Mouse (Mus musculus) MEL (cell line): ENCODE measurements around the gene Sec14l4. TPM values are rescaled to one million over a fixed set of nuclear protein-coding genes. Genes with fewer than 3 reads are reported as not detected.
A peak's percentile ranks its signal among the peaks of the same experiment; 100 is the strongest.

Experiments
- DNase-seq: peaks from one replicate; pipeline ENCODE4 v3.0.0; 2011; ENCODE audit warnings: low read depth, low spot score
- H3K27ac ChIP-seq: 2 replicates; pipeline ENCODE4 v1.5.1; 2012; ENCODE audit warnings: low read depth, mild to moderate bottlenecking, control low read depth, low read length, moderate library complexity; ENCODE audit not compliant: control insufficient read depth
- H3K27me3 ChIP-seq, 2 experiments: fragments of 150-350 bp in 1 of 2; sonication (generic) in 1 of 2; 2 replicates each; pipeline ENCODE4 v1.6.1; 2012; ENCODE audit warnings: low read length in 2 of 2, mild to moderate bottlenecking in 2 of 2, improper control_type of control experiment in 1 of 2, moderate library complexity in 1 of 2; ENCODE audit not compliant: insufficient read depth in 2 of 2, control insufficient read depth in 1 of 2
- H3K36me3 ChIP-seq, 2 experiments: 2 replicates each; pipeline ENCODE4 v1.6.1; 2012 to 2014; ENCODE audit warnings: low read length in 2 of 2, improper control_type of control experiment in 1 of 2, inconsistent platforms in 1 of 2, mild to moderate bottlenecking in 1 of 2; ENCODE audit not compliant: insufficient read depth in 2 of 2, control insufficient read depth in 1 of 2
- H3K4me1 ChIP-seq, 2 experiments: fragments of 150-350 bp in 1 of 2; sonication (generic) in 1 of 2; 2 replicates each; pipeline ENCODE4 v1.6.1; 2012; ENCODE audit warnings: low read length in 2 of 2, improper control_type of control experiment in 1 of 2, mild to moderate bottlenecking in 1 of 2; ENCODE audit not compliant: insufficient read depth in 2 of 2, control insufficient read depth in 1 of 2
- H3K4me3 ChIP-seq, 2 experiments: fragments of 150-350 bp in 1 of 2; sonication (generic) in 1 of 2; 2 replicates each; pipeline ENCODE4 v1.5.1; 2012; ENCODE audit warnings: low read depth in 2 of 2, low read length in 2 of 2, mild to moderate bottlenecking in 2 of 2, moderate library complexity in 2 of 2, control low read depth in 1 of 2, improper control_type of control experiment in 1 of 2; ENCODE audit not compliant: control insufficient read depth in 1 of 2, insufficient read depth in 1 of 2
- H3K79me2 ChIP-seq: 2 replicates; pipeline ENCODE4 v1.6.1; 2012; ENCODE audit warnings: mild to moderate bottlenecking, low read length, moderate library complexity; ENCODE audit not compliant: control insufficient read depth, poor library complexity, insufficient read depth
- H3K9ac ChIP-seq: 2 replicates; pipeline ENCODE4 v1.6.1; 2012; ENCODE audit warnings: low read depth, mild to moderate bottlenecking, control low read depth, low read length, moderate library complexity; ENCODE audit not compliant: control insufficient read depth, poor library complexity, severe bottlenecking
- H3K9me3 ChIP-seq: fragments of 150-350 bp; sonication (generic); replicated peaks from 2 replicates; pipeline ENCODE4 v1.6.1; 2012; ENCODE audit warnings: mild to moderate bottlenecking, low read length, improper control_type of control experiment, moderate library complexity; ENCODE audit not compliant: insufficient read depth
- CHD1 ChIP-seq: IDR thresholded peaks from 2 replicates; pipeline ENCODE4 v1.6.1; 2012; ENCODE audit warnings: low read depth, mild to moderate bottlenecking, inconsistent platforms, low read length, improper control_type of control experiment
- CTCF ChIP-seq, 3 experiments: IDR thresholded peaks in 2 of 3; conservative IDR thresholded peaks in 1 of 3; 2 replicates each; pipeline ENCODE4 v1.5.1; 2011 to 2012; ENCODE audit warnings: low read length in 3 of 3, low read depth in 2 of 3, mild to moderate bottlenecking in 2 of 3, improper control_type of control experiment in 1 of 3, inconsistent platforms in 1 of 3, mixed read lengths in 1 of 3, moderate library complexity in 1 of 3; ENCODE audit not compliant: control insufficient read depth in 1 of 3, insufficient read depth in 1 of 3, poor library complexity in 1 of 3, severe bottlenecking in 1 of 3
- E2F4 ChIP-seq: IDR thresholded peaks from 2 replicates; pipeline ENCODE4 v1.6.1; 2011; ENCODE audit warnings: low read depth, low read length, improper control_type of control experiment, borderline replicate concordance
- ELF1 ChIP-seq: IDR thresholded peaks from 2 replicates; pipeline ENCODE4 v1.6.1; 2014; ENCODE audit warnings: low read depth, mild to moderate bottlenecking, inconsistent platforms, low read length, improper control_type of control experiment, moderate library complexity
- EP300 ChIP-seq, 2 experiments: IDR thresholded peaks; 2 replicates each; pipeline ENCODE4 v1.6.1; 2011; ENCODE audit warnings: improper control_type of control experiment in 2 of 2, low read length in 2 of 2, low read depth in 1 of 2, mild to moderate bottlenecking in 1 of 2
- ETS1 ChIP-seq: IDR thresholded peaks from 2 replicates; pipeline ENCODE4 v1.6.1; 2012; ENCODE audit warnings: low read depth, mild to moderate bottlenecking, inconsistent platforms, low read length, improper control_type of control experiment, moderate library complexity
- GABPA ChIP-seq: IDR thresholded peaks from 2 replicates; pipeline ENCODE4 v1.6.1; 2012; ENCODE audit warnings: low read depth, mild to moderate bottlenecking, inconsistent platforms, low read length, improper control_type of control experiment, moderate library complexity
- JUND ChIP-seq: IDR thresholded peaks from 2 replicates; pipeline ENCODE4 v1.6.1; 2011; ENCODE audit warnings: low read depth, mild to moderate bottlenecking, improper control_type of control experiment, low read length
- KAT2A ChIP-seq: conservative IDR thresholded peaks from 2 replicates; pipeline ENCODE4 v1.6.1; 2012; ENCODE audit warnings: low read depth, low read length, improper control_type of control experiment, inconsistent platforms
- MAFK ChIP-seq: IDR thresholded peaks from 2 replicates; pipeline ENCODE4 v1.6.1; 2011; ENCODE audit warnings: low read depth, mild to moderate bottlenecking, low read length, improper control_type of control experiment, borderline replicate concordance
- MAX ChIP-seq: IDR thresholded peaks from 2 replicates; pipeline ENCODE4 v1.6.1; 2011; ENCODE audit warnings: low read length, improper control_type of control experiment
- MAZ ChIP-seq: IDR thresholded peaks from 2 replicates; pipeline ENCODE4 v1.6.1; 2012; ENCODE audit warnings: low read depth, mild to moderate bottlenecking, inconsistent platforms, low read length, improper control_type of control experiment
- MEF2A ChIP-seq: IDR thresholded peaks from 2 replicates; pipeline ENCODE4 v1.6.1; 2014; ENCODE audit warnings: low read depth, mild to moderate bottlenecking, inconsistent platforms, low read length, improper control_type of control experiment; ENCODE audit not compliant: poor library complexity, insufficient replicate concordance, severe bottlenecking; ENCODE audit errors: extremely low read depth
- MXI1 ChIP-seq: IDR thresholded peaks from 2 replicates; pipeline ENCODE4 v1.6.1; 2011; ENCODE audit warnings: mild to moderate bottlenecking, low read depth, low read length, improper control_type of control experiment
- NRF1 ChIP-seq: IDR thresholded peaks from 2 replicates; pipeline ENCODE4 v1.6.1; 2014; ENCODE audit warnings: low read depth, mild to moderate bottlenecking, inconsistent platforms, low read length, improper control_type of control experiment, moderate library complexity; ENCODE audit not compliant: poor library complexity, insufficient read depth, severe bottlenecking
- POLR2A ChIP-seq, 2 experiments: IDR thresholded peaks; 2 replicates each; pipeline ENCODE4 v1.6.1; 2011 to 2012; ENCODE audit warnings: low read length in 2 of 2, mild to moderate bottlenecking in 2 of 2, control low read depth in 1 of 2, improper control_type of control experiment in 1 of 2, low read depth in 1 of 2, moderate library complexity in 1 of 2; ENCODE audit not compliant: control insufficient read depth in 1 of 2, insufficient read depth in 1 of 2, poor library complexity in 1 of 2
- POLR2AphosphoS2 ChIP-seq: IDR thresholded peaks from 2 replicates; pipeline ENCODE4 v1.6.1; 2011; ENCODE audit warnings: low read length, improper control_type of control experiment
- POLR2AphosphoS5 ChIP-seq: IDR thresholded peaks from 2 replicates; pipeline ENCODE4 v1.6.1; 2012; ENCODE audit warnings: low read depth, borderline replicate concordance, mild to moderate bottlenecking, inconsistent platforms, low read length, moderate library complexity, mixed read lengths
- RAD21 ChIP-seq: IDR thresholded peaks from 2 replicates; pipeline ENCODE4 v1.6.1; 2011; ENCODE audit warnings: mild to moderate bottlenecking, low read depth, low read length, improper control_type of control experiment
- RCOR1 ChIP-seq: IDR thresholded peaks from 2 replicates; pipeline ENCODE4 v1.6.1; 2012; ENCODE audit warnings: low read depth, mild to moderate bottlenecking, inconsistent platforms, low read length, improper control_type of control experiment
- SIN3A ChIP-seq: IDR thresholded peaks from 2 replicates; pipeline ENCODE4 v1.6.1; 2012; ENCODE audit warnings: low read length, improper control_type of control experiment, inconsistent platforms
- TBP ChIP-seq: IDR thresholded peaks from 2 replicates; pipeline ENCODE4 v1.8.0; 2011; ENCODE audit warnings: low read depth, low read length, improper control_type of control experiment
- TCF12 ChIP-seq: IDR thresholded peaks from 2 replicates; pipeline ENCODE4 v1.6.1; 2014; ENCODE audit warnings: low read depth, mild to moderate bottlenecking, inconsistent platforms, low read length, improper control_type of control experiment, moderate library complexity
- UBTF ChIP-seq: IDR thresholded peaks from 2 replicates; pipeline ENCODE4 v1.6.1; 2012; ENCODE audit warnings: low read depth, mild to moderate bottlenecking, inconsistent platforms, low read length, improper control_type of control experiment, moderate library complexity, borderline replicate concordance; ENCODE audit not compliant: insufficient read depth
- USF1 ChIP-seq: IDR thresholded peaks from 2 replicates; pipeline ENCODE4 v1.6.1; 2014; ENCODE audit warnings: low read depth, mild to moderate bottlenecking, inconsistent platforms, low read length, improper control_type of control experiment, moderate library complexity
- ZC3H11A ChIP-seq: IDR thresholded peaks from 2 replicates; pipeline ENCODE4 v1.6.1; 2012; ENCODE audit warnings: low read depth, mild to moderate bottlenecking, inconsistent platforms, low read length, improper control_type of control experiment
- ZKSCAN1 ChIP-seq: IDR thresholded peaks from 2 replicates; pipeline ENCODE4 v1.6.1; 2012; ENCODE audit warnings: low read depth, mild to moderate bottlenecking, inconsistent platforms, low read length, improper control_type of control experiment, moderate library complexity
- ZMIZ1 ChIP-seq: IDR thresholded peaks from 2 replicates; pipeline ENCODE4 v1.6.1; 2012; ENCODE audit warnings: low read depth, mild to moderate bottlenecking, inconsistent platforms, low read length, improper control_type of control experiment, moderate library complexity
- ZNF384 ChIP-seq: IDR thresholded peaks from 2 replicates; pipeline ENCODE4 v1.6.1; 2012; ENCODE audit warnings: low read depth, mild to moderate bottlenecking, inconsistent platforms, low read length, improper control_type of control experiment
- polyA plus RNA-seq, 2 experiments: library from polyadenylated mRNA; stranded (reverse) in 1 of 2; unstranded in 1 of 2; fragments of >175 nt in 1 of 2; fragments of >200 nt in 1 of 2; gene quantifications; 2 replicates each; pipeline versions ENCODE4 v1.2.1 to v1.2.4; 2012; ENCODE audit warnings: low replicate concordance in 2 of 2, low read depth in 1 of 2; ENCODE audit not compliant: insufficient read length in 2 of 2, insufficient read depth in 1 of 2, missing spikeins in 1 of 2
- total RNA-seq: library from RNA; depleted of rRNA; stranded (reverse); fragments of 300-350 nt; gene quantifications from 2 replicates; pipeline ENCODE4 v1.2.3, GENCODE M21; 2012

Sec14l4 gene
- total and polyA plus RNA-seq, 3 experiments: not detected

DNA sequence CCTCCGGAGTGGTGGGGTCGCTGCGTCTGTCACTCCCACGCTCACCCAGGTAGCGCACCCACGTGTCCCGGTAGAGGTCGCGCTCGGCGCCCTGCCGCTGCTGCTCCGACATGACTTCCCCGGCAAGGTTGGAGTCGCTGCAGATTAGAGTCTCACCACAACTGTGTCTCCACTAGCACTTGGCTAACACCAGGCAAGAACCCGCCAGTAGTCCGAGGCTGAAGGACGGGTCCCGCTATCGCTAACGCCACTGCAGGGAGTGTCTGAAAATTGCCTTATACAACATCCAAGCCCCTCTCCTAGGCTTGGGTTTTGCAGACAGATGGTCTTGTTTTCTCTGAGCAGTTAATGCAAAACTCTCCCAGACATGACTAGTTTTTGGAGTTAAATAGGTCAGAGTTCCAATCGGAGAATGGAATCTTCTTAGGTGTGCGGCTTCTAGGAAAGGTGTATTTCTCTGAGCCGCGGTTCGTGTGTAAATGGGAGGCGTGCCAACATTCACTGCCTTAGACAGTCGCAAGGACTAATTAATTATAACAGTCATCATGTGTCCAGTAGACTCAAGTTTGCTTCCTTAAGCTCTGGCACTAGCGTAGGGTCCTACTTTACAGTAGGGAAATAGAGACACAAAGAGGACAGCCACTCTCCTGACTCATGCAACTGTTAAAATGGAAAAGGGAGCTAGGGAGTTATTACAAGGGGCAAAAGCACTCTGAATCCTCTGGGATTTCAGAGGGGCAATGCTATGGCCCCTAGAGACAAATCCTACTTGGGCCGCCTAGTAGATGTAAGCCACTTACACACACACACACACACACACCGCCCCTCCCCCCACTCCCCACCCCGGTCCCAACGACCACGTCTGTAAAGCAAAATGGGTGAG lies 64.2 kb downstream of the Sec14l4 start, which contains the start of gene Mtfp1 (continued):
- TF ChIP-seq KAT2A (no peak), USF1 (peak; percentile 81), MEF2A (no peak), ZC3H11A (no peak)

DNA sequence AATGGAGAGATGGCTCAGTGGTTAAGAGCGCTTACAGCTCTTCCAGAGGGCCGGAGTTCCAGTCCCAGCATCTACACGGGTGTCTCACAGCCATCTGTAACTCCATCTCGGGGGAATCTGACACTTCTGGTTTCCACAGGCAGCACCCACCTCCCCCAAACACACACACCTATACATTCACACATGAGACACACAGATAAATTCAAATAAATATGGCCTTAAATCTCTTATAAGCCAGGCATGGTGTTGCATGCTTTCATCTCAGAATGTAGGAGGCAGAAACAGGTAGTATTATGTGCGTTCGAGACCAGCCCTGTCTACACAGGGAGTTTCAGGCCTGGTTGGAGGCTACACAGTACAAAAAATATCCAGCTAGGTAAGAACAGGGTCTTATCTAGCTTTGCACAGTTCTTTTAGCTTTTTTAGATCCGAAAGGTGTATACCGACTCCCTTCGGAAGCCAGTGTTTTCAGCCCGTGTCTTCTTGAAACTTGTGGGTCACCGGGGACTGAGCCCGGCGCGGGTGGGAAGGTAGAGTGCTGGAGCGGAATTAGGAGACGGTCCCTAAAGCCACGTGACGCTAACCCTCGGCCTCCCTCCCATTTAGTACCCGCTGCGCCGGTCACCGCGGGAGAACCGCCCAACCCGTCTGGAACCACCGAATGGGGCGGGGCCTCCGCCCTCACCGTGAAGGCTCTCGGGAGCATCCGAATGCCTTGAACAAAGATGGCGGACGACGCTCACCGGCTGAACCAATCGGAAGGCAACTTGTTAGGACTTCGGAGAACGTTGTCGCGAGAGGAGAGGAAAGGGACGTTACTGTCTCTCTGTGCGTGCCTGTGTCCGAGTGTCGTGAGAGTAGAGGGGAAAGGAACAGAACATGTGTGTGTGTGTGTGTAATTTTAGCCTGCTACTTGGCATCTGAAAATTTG lies 65.1 kb downstream of the Sec14l4 start:
- peak overlapping the region; percentile 80 for H3K9ac ChIP-seq
- peaks cover 8% of the 10 kb centered on the region for H3K79me2 ChIP-seq
- DNase-seq: peak; percentile 100
- no peaks in the 10 kb centered on the region for H3K9me3 ChIP-seq
- H3K27ac ChIP-seq: peak overlapping the region; percentile 89
- no peaks in the 10 kb centered on the region for H3K27me3 ChIP-seq
- peak overlapping the region; percentile 72 for H3K4me3 ChIP-seq
- H3K36me3 ChIP-seq: peaks cover 0 to 6% of the 10 kb centered on the region in 2 experiments; a peak in 2 of 4 replicates
- peaks cover 0 to 7% of the 10 kb centered on the region in 2 experiments; a peak in 2 of 4 replicates for H3K4me1 ChIP-seq
- TF ChIP-seq ZC3H11A (no peak), ZKSCAN1 (0 out of 2 replicates have a peak, but pooled peaks have one; percentile 19), USF1 (peak; percentile 99), MAZ (peak; percentile 95), POLR2AphosphoS2 (peak; percentile 99), ELF1 (peak; percentile 85), UBTF (0 out of 2 replicates have a peak, but pooled peaks have one; percentile 67), ETS1 (peak; percentile 55), SIN3A (peak; percentile 98), POLR2A (IDR thresholded peaks at IDR 0.05; ENCODE audit: control insufficient read depth in 1 of 2, insufficient read depth in 1 of 2, low read depth in 1 of 2, low read length in 2 of 2, poor library complexity in 1 of 2) (peak; percentile 76 to 100; a peak in 3 of 4 replicates), ZMIZ1 (peak; percentile 96), ZNF384 (no peak), GABPA (no peak), MAFK (no peak), KAT2A (peak; percentile 96), POLR2AphosphoS5 (0 out of 2 replicates have a peak, but pooled peaks have one; percentile 80), RAD21 (no peak), CHD1 (peak; percentile 97), NRF1 (peak; percentile 68), JUND (no peak), MEF2A (no peak), MAX (peak; percentile 96), TBP (peak; percentile 95), TCF12 (peak; percentile 70), CTCF (IDR thresholded peaks at IDR 0.05 in 2 of 3, conservative IDR thresholded peaks at IDR 0.05 in 1 of 3; ENCODE audit: control insufficient read depth in 1 of 3, insufficient read depth in 1 of 3, low read depth in 2 of 3, low read length in 3 of 3, poor library complexity in 1 of 3, severe bottlenecking in 1 of 3) (no peak), MXI1 (peak; percentile 84), RCOR1 (peak; percentile 27; the same call in 1 of the 2 replicates), E2F4 (peak; percentile 77; the same call in 1 of the 2 replicates), EP300 (IDR thresholded peaks at IDR 0.05; ENCODE audit: low read depth in 1 of 2, low read length in 2 of 2) (peak in 1 of 2 experiments; percentile 50; a peak in 1 of 4 replicates)
